Mouse (Mus musculus) liver (tissue): ENCODE measurements around the gene Cdh4.

Experiments
- DNase-seq: peaks from one replicate; pipeline ENCODE4 v3.0.0-alpha.2; 2020; ENCODE audit warnings: mixed read lengths

The Cdh4 gene

GRCm38 (mm10) chr2:179746491-179746890, 304.3 kb downstream of the Cdh4 start:
- DNase-seq, result no peak

GRCm38 (mm10) chr2:179749399-179749798, 307.2 kb downstream of the Cdh4 start:
- DNase-seq, result no peak

GRCm38 (mm10) chr2:179753811-179754210, 311.6 kb downstream of the Cdh4 start:
- no peak for DNase-seq

- DNase-seq, result no peak
These were observed 312.5 kb downstream of the Cdh4 start for GRCm38 (mm10) chr2:179754776-179755175.

GRCm38 (mm10) chr2:179761718-179762441, 319.6 kb downstream of the Cdh4 start:
- no peak for DNase-seq

- DNase-seq, result no peak
These were observed 320.5 kb downstream of the Cdh4 start for GRCm38 (mm10) chr2:179762521-179763305.

GRCm38 (mm10) chr2:179764460-179764859, 322.2 kb downstream of the Cdh4 start:
- DNase-seq, result no peak

GRCm38 (mm10) chr2:179766664-179767526, 324.7 kb downstream of the Cdh4 start:
- DNase-seq, result no peak

- DNase-seq, result no peak
These were observed 325.3 kb downstream of the Cdh4 start for GRCm38 (mm10) chr2:179767527-179767849.

- peak; percentile 12 for DNase-seq
These were observed 326.9 kb downstream of the Cdh4 start for GRCm38 (mm10) chr2:179769137-179769536.

GRCm38 (mm10) chr2:179769943-179770342, 327.7 kb downstream of the Cdh4 start:
- DNase-seq, result no peak

GRCm38 (mm10) chr2:179774440-179775110, 332.3 kb downstream of the Cdh4 start:
- DNase-seq, result peak; percentile 20

GRCm38 (mm10) chr2:179775999-179776705, 333.9 kb downstream of the Cdh4 start:
- DNase-seq, result no peak

- no peak for DNase-seq
These were observed 337.0 kb downstream of the Cdh4 start for GRCm38 (mm10) chr2:179779266-179779665.

- DNase-seq, result no peak
These were observed 338.7 kb downstream of the Cdh4 start for GRCm38 (mm10) chr2:179780961-179781360.

- DNase-seq, result no peak
These were observed 345.0 kb downstream of the Cdh4 start for GRCm38 (mm10) chr2:179787256-179787655.

- no peak for DNase-seq
These were observed 345.6 kb downstream of the Cdh4 start for GRCm38 (mm10) chr2:179787797-179788196.

- no peak for DNase-seq
These were observed 348.5 kb downstream of the Cdh4 start for GRCm38 (mm10) chr2:179790684-179791083.

GRCm38 (mm10) chr2:179792426-179793133, 350.3 kb downstream of the Cdh4 start:
- no peak for DNase-seq

- DNase-seq, result no peak
These were observed 352.1 kb downstream of the Cdh4 start for GRCm38 (mm10) chr2:179794354-179794753.

- no peak for DNase-seq
These were observed 353.2 kb downstream of the Cdh4 start for GRCm38 (mm10) chr2:179795452-179795851.
